24 mouse cellular contexts compared by ENCODE assay signal in genomic region chr2:3590916-3591197, GRCm38 (mm10). TPM values are rescaled to one million over a fixed set of nuclear protein-coding genes. Genes with fewer than 3 reads are reported as not detected.
DNase-seq lines count a peak whose midpoint lies in the region; ATAC-seq and TF ChIP-seq lines count a peak whose summit lies in the region.
"Had no signal": no experiment of that assay in that cellular context is flagged by ENCODE, and none has a peak within 500 bp of the region (broad histone marks: within the 10 kb centered on the region; RNA-seq: fewer than 3 reads in every experiment).

No protein-coding gene starts in this region.

- H3K4me2 ChIP-seq in hindbrain, postnatal 0 days (ENCODE audit: low read depth, low read length) = no peak overlapping the region
- no peak overlapping the region for H3K4me2 ChIP-seq in hindbrain, embryonic 16.5 days (ENCODE audit: low read length)
- no peak overlapping the region for H3K4me2 ChIP-seq in forebrain, embryonic 11.5 days (ENCODE audit: low read depth, low read length, severe bottlenecking)
- H3K4me2 ChIP-seq: heart, embryonic 11.5 days; heart, embryonic 15.5 days; hindbrain, embryonic 14.5 days had no signal

- DNase-seq in hindbrain, postnatal 0 days (ENCODE audit: low spot score) = peak; percentile 22
- DNase-seq in cerebellum, adult 11-12 months = peak; percentile 89
- peak; percentile 93 for DNase-seq in cerebellum, adult 9-10 months
- DNase-seq in cerebellum, postnatal 25 days = peak; percentile 86 to 87
- no peak for DNase-seq in forebrain, embryonic 11.5 days (ENCODE audit: low spot score)
- no peak for DNase-seq in heart, postnatal 36 days
- DNase-seq in urinary bladder, postnatal 10 days (ENCODE audit: low spot score) = no peak
- DNase-seq: adrenal gland, postnatal 14 days; gastrocnemius, postnatal 36 days; heart, adult 18-20 months; heart, postnatal 14 days; kidney, adult 11 months; kidney, adult 9 months had no signal

- no peak for ATAC-seq in hindbrain, postnatal 0 days
- ATAC-seq in hindbrain, embryonic 16.5 days = no peak
- ATAC-seq in forebrain, embryonic 11.5 days (replicated peaks; ENCODE audit: low FRiP score) = no peak
- ATAC-seq: activated CD4-positive, CD25-positive, alpha-beta regulatory T cell, adult 4 months; forebrain, embryonic 14.5 days; inflammation-experienced regulatory T-cells, adult 6 months; Patski had no signal

- H3K27ac ChIP-seq in hindbrain, postnatal 0 days = no peak overlapping the region
- H3K27ac ChIP-seq in hindbrain, embryonic 16.5 days (ENCODE audit: low read depth, low read length) = no peak overlapping the region
- no peak overlapping the region for H3K27ac ChIP-seq in forebrain, embryonic 11.5 days (ENCODE audit: low read depth, low read length)
- H3K27ac ChIP-seq: embryonic facial prominence, embryonic 10.5 days; heart, embryonic 15.5 days; hindbrain, embryonic 10.5 days; hindbrain, embryonic 14.5 days had no signal

- TF ChIP-seq CTCF in hindbrain, postnatal 0 days (IDR thresholded peaks at IDR 0.05; ENCODE audit: low read depth) = no peak

- H3K27me3 ChIP-seq in hindbrain, postnatal 0 days (ENCODE audit: insufficient read depth, low read length) = no peaks in the 10 kb centered on the region
- no peaks in the 10 kb centered on the region for H3K27me3 ChIP-seq in hindbrain, embryonic 16.5 days (replicated peaks; ENCODE audit: control insufficient read depth, insufficient read depth, low read length)
- H3K27me3 ChIP-seq in forebrain, embryonic 11.5 days (ENCODE audit: control insufficient read depth, insufficient read depth, low read length) = no peaks in the 10 kb centered on the region
- H3K27me3 ChIP-seq: CH12.LX; heart, embryonic 15.5 days; Patski had no signal

- no peaks in the 10 kb centered on the region for H3K36me3 ChIP-seq in hindbrain, postnatal 0 days (ENCODE audit: insufficient read depth, low read length)
- H3K36me3 ChIP-seq in hindbrain, embryonic 16.5 days (ENCODE audit: control insufficient read depth, insufficient read depth, low read length) = no peaks in the 10 kb centered on the region
- H3K36me3 ChIP-seq in forebrain, embryonic 11.5 days (ENCODE audit: control insufficient read depth, insufficient read depth, low read length) = no peaks in the 10 kb centered on the region
- H3K36me3 ChIP-seq: embryonic facial prominence, embryonic 10.5 days; heart, embryonic 15.5 days; hindbrain, embryonic 10.5 days had no signal

- H3K4me1 ChIP-seq in hindbrain, postnatal 0 days (ENCODE audit: insufficient read depth, low read length) = no peaks in the 10 kb centered on the region
- no peaks in the 10 kb centered on the region for H3K4me1 ChIP-seq in hindbrain, embryonic 16.5 days (ENCODE audit: control insufficient read depth, insufficient read depth, low read depth, low read length)
- H3K4me1 ChIP-seq in forebrain, embryonic 11.5 days (replicated peaks; ENCODE audit: control insufficient read depth, insufficient read depth, low read length) = no peaks in the 10 kb centered on the region
- H3K4me1 ChIP-seq: embryonic facial prominence, embryonic 10.5 days; heart, embryonic 15.5 days; hindbrain, embryonic 10.5 days had no signal

- 68% methylated on average over 1 of the region's 1 CpGs for WGBS in hindbrain, postnatal 0 days
- 87% methylated on average over 1 of the region's 1 CpGs for WGBS in hindbrain, embryonic 16.5 days
- WGBS in forebrain, embryonic 11.5 days = 92% methylated on average over 1 of the region's 1 CpGs

- peaks cover 5% of the 10 kb centered on the region; the same call in 1 of the 2 replicates for H3K9me3 ChIP-seq in hindbrain, postnatal 0 days (ENCODE audit: low read length)
- H3K9me3 ChIP-seq in hindbrain, embryonic 16.5 days (ENCODE audit: control insufficient read depth, low read length) = no peaks in the 10 kb centered on the region
- H3K9me3 ChIP-seq in forebrain, embryonic 11.5 days (ENCODE audit: control insufficient read depth, low read length) = no peaks in the 10 kb centered on the region; the same call in 1 of the 2 replicates
- H3K9me3 ChIP-seq: embryonic facial prominence, embryonic 10.5 days; heart, embryonic 15.5 days had no signal

- no peak overlapping the region for H3K9ac ChIP-seq in hindbrain, postnatal 0 days (replicated peaks; ENCODE audit: low read length)
- no peak overlapping the region for H3K9ac ChIP-seq in hindbrain, embryonic 16.5 days (ENCODE audit: low read depth, low read length)
- H3K9ac ChIP-seq in forebrain, embryonic 11.5 days (ENCODE audit: low read length) = no peak overlapping the region
- H3K9ac ChIP-seq: heart, embryonic 15.5 days; hindbrain, embryonic 14.5 days had no signal

- no peak overlapping the region for H3K4me3 ChIP-seq in hindbrain, postnatal 0 days (ENCODE audit: low read length)
- no peak overlapping the region for H3K4me3 ChIP-seq in hindbrain, embryonic 16.5 days (ENCODE audit: low read length)
- H3K4me3 ChIP-seq in forebrain, embryonic 11.5 days (ENCODE audit: low read depth, low read length) = no peak overlapping the region
- H3K4me3 ChIP-seq: embryonic facial prominence, embryonic 10.5 days; heart, embryonic 15.5 days; hindbrain, embryonic 10.5 days had no signal

- intact Hi-C loops in heart, postnatal 36 days (cut with DNase I) = no loop called here

RNA-seq across cellular contexts. Expression of gene Fam107b, which starts 20.6 kb away (rescaled TPM):
- 34.0 and 41.3 TPM in 2 replicates for total RNA-seq in hindbrain, postnatal 0 days (2014; rRNA removed)
- polyA plus RNA-seq in hindbrain, postnatal 0 days (2015; fragmentation: Nextera tagmentation; extraction: Ambion mirVana) = 21.0 and 23.6 TPM in 2 replicates
- polyA plus RNA-seq in hindbrain, embryonic 16.5 days (2015; fragmentation: Nextera tagmentation; extraction: Ambion mirVana) = 27.0 and 34.0 TPM in 2 replicates
- 53.0 and 56.7 TPM in 2 replicates for polyA plus RNA-seq in forebrain, embryonic 11.5 days (2014; fragmentation: Nextera tagmentation; extraction: Ambion mirVana)
- total RNA-seq in heart, postnatal 36 days (2021) = 1 to 10 TPM; 6.7 to 7.5 TPM

Comparison
In these comparisons a context has a peak if more than half of its experiments do, and no peak if none do; other contexts are left out.
1. DNase-seq: peak in hindbrain, postnatal 0 days (single experiment), cerebellum, adult 11-12 months (single experiment), cerebellum, adult 9-10 months (single experiment) and cerebellum, postnatal 25 days (2 of 2); none in forebrain, embryonic 11.5 days (single experiment), heart, postnatal 36 days (0 of 2) and urinary bladder, postnatal 10 days (single experiment).